Mouse (Mus musculus): ENCODE results near the gene Hcn4.

Hcn4 gene

DNA sequence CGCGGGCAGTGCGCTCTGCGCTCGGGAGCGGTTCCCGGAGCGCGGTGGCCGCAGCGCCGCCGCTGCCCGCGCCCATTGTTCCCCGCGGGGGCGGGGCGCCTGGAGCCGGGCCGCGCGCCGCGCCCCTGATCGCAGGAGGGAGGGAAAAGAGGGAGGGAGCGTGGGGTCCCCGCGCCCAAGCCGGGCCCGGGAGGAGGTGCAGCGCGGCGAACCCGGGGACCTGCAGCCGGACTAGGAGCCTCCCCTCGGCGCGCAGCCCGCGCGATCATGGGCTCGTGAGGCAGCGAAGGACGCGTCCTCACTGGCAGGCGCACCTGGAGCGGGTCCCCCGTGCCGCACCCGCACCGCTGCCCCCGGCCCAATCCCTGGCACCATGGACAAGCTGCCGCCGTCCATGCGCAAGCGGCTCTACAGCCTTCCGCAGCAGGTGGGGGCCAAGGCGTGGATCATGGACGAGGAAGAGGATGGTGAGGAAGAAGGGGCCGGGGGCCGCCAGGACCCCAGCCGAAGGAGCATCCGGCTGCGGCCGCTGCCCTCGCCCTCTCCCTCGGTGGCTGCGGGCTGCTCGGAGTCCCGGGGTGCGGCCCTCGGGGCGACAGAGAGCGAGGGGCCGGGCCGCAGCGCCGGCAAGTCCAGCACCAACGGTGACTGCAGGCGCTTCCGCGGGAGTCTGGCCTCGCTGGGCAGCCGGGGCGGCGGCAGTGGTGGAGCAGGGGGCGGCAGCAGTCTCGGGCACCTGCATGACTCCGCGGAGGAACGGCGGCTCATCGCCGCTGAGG lies at the start of gene Hcn4:
Gene Hcn4, plus strand, starts transcription at position 274 of the 779 bp plus-strand sequence.
- no peak for DNase-seq (ENCODE audit: low read depth)

DNA sequence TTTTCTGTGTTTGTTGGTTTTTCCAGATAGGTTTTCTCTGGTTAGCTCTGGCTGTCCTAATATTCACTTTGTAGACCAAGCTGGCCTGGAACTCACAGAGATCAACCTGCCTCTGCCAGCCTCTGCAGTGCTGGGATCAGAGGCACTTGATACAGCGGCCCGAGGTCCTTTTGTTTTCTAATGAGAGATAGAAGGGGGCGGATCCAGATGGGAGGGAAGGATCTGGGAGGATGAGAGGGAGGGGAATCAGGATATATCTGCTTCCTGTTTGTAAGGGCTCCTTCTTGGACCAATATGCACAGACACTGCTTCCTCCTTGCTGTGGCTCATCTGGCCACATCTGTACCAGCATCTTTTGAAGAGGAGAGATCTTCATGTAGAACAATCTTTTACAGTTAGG lies 48.5 kb upstream of the Hcn4 start:
- DNase-seq (ENCODE audit: low read depth): no peak

DNA sequence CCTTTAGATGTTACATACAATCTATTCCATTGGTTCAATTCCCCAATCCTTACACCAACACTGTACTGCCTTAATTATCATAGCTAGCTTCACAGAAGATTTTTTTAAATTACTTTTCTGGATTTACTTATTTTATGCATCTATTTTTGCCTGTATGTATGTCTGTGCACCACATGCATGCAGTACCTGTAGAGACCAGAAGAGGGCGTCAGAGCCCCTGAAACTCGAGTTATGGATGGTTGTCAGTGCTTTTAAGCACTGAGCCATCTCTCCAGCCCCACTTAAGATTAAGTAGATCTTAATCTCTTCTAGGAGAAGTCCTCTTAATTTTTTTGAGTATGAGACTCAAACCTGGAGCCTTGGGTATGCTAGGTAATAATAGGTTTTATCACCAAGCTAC lies 47.8 kb upstream of the Hcn4 start:
- no peak for DNase-seq (ENCODE audit: low read depth)

DNA sequence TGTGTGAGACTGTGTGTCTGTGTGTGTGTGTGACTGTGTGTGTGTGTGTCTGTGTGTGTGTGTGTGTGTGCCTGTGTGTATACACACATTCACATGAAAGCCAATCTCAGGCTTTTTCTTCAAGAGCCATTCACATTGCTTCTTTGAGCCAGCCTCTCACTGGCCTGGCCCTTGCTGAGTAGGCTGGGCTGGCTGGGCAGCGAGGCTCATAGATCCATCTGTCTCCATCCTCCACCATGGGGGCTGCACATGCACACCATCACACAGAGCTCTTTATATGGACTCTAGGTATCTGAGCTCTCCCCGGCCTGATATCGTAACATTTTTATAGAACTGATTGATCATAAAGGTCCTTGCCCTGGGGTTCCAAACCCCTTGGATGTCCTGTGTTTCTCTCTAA lies 33.7 kb upstream of the Hcn4 start:
- no peak for DNase-seq (ENCODE audit: low read depth)

DNA sequence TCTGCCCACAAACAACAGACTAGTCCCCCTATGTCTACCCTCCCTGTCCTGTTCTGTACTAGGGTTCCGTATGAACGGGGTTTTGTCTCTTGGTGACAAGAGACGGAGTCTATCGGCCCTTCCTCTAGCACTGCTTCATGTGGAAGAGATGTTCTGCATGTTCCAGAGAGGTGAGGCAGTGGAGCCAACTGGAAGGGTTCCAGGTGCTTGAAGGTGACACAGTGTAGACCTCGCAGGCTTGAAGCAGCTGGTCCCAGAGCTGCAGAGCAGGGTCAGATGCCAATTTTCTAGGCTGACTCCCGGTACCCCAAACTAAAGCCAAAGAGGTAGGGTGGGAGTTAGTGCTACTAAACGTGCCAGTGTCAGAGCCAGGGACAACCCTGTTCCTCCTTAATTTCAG lies 25.1 kb upstream of the Hcn4 start:
- DNase-seq (ENCODE audit: low read depth): no peak

DNA sequence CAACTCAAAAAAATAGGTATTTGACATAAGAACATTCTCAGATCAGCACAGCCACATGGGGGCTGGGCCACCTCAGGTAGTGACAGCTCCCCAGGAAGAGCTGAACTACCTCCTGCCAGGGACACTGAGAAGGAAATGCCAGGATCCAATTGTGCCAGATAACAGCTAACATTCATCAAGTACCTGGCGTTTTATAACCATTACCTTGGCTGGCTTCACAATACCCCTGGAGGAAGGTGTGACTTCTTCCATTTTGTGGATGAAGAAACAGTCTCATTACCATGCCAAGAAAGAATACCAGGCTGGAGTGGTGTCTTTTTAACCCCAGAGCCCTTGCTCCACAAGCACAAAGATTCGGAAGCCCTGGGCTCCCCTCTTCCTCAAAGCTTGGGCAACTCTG lies 21.8 kb upstream of the Hcn4 start:
- DNase-seq (ENCODE audit: low read depth): no peak

DNA sequence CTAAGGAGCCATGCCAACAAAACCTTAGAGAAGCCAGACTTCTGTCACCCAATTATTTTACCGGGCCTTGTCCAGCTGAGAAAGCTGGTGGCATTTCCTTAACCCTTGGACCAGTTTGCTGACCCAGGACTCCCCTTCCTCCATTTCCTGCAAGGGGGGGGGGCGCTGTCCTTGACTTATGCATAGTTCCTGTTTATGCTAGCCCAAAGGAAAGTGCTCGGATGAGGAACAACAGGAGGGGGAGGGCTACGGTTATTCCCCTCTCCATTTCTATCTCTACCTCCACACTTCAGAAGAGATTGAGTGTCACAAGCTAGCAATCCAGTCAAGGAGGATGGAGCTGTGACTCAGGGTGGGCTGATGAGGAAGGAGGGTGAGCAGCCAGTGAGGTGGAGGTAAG lies 20.9 kb upstream of the Hcn4 start:
- DNase-seq (ENCODE audit: low read depth): no peak

DNA sequence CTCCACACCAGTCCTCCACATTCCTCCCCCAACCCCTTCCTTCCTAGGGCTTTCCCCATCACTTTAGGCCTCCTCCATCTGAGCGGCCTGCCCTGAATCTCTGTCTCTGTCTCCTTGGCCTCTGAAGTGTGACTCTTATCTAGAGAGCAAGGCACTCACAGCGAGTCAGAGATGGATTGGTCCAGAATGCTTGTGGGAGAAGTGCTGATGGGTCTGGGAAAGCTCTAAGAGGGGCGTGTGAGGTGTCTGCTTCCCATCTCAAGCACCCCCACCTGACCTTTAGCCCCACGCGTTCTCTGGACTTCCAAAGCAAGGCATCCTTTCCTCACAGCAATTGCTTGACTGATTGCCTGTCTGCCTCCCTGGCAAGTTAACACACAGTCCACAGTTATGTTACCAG lies 20.4 kb upstream of the Hcn4 start:
- no peak for DNase-seq (ENCODE audit: low read depth)

DNA sequence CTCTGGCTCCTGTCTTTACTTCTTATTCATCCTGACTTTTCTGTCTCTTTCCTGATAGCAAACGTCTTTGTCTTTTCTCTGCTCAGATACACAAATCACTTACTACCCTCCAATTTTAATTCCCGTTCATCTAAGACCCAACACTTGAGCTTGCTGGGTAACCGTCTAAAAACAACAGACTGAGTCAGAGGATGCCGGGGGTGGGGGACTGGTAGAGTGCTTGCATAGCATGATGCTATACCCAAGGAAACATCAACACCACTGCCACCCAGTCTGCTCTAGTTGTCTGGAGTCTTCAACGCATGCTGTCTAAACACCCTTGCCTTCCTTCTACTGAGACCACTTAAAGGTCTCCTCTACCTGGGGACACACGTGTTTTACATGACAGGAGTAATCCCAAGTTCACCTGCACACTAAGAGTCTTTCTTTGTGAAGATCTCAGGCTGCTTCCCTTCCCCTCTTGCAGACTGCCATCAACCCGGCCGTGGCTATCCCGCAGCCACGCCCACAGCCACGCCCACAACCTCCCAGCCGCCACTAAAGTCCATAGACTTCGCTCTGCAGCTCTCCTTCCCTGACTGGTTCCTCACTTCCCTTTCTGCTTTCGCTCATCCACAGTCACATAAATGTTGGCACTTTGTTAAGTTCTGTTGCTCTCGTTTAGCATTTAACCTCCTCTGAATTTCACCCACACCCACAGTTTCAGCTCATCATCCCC lies 17.5 kb upstream of the Hcn4 start:
- peak; percentile 5 for DNase-seq (ENCODE audit: low read depth)

DNA sequence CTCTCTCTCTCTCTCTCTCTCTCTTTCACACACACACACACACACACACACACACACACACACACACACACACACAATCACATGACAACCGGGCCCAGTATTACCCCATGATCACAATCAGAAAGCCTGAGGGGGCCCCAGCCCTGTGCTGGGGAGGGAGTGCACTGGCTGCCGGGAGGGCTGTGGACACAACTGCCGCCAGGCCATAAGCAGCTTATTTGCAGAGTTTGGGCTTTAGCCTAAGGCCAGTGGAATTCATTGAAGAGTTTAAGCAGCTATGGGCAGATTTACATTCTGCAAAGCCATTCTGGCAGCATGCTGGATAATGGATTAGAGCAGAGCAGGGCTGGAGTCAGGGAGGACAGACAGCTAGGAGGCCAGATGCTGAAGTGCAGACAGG lies 12.0 kb upstream of the Hcn4 start:
- DNase-seq (ENCODE audit: low read depth): no peak

DNA sequence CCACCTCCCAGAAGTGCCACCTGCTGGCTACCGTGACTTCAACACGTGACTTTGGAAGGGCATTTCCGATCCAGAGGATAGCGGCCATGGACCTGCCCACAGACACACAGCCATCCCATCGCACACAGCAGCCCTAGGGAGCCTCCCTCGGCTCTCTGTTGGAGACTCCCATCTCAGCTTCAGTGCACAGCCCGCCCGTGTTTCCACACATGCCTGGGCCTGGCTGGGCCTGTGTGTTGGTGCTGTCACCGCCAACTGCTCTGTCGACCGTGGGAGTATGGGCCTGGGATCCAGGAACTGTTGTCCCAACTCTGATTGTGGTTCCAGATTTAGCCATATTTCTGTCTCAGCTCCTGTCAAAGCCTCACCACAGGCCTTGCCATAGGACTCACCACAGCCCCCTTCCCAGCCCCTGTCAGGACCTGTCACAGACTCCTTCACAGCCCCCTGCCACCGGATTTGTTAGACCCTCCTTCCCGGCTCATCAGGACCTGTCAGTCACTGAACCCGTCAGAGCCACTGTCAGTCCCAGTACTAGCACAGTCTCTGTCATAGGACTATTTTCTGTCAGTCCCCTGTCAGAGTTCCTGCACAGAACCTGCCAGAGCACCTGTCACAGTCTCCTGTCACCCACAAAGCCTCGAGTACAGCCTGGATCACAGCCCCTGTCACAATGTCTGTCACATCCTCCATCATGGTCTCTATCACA lies 7.5 kb upstream of the Hcn4 start:
- no peak for DNase-seq (ENCODE audit: low read depth)

DNA sequence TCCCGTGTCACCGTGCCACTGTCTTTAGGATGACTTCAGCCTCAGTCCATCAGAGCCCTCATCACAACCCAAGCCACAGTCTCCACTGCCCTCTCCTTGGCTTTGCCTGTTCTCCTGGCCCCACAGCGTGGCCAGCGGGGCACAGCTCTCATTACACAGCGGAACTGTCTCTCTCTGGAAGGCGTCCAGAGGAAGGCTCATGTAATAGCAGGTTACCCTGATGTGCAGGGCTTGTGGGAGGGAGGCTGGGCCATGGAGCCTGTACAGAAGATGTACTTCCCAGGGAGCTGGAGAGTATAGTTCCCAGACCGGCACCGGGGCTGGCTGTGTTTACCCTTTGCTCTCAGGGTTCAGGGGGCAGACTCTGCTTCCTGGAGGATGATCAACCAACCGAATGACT lies 6.8 kb upstream of the Hcn4 start:
- no peak for DNase-seq (ENCODE audit: low read depth)

DNA sequence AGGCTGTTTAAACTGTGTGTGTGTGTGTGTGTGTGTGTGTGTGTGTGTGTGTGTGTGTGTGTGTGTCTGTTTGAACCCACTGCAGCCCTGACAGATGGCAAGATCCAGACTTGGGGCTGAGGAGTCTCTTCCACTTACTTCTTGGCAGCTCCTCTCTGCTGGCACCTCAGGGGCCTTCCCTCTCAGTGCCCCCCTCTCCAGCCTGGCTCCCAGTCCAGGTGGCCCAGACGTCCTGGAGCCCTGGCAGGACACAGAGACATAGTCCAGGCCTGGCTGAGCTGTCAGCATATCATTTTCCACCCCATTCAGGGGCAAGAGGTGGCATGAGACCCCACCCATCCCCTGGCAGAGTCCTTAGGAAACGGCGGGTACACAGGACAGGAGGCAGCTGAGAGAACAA lies 5.5 kb upstream of the Hcn4 start:
- no peak for DNase-seq (ENCODE audit: low read depth)

DNA sequence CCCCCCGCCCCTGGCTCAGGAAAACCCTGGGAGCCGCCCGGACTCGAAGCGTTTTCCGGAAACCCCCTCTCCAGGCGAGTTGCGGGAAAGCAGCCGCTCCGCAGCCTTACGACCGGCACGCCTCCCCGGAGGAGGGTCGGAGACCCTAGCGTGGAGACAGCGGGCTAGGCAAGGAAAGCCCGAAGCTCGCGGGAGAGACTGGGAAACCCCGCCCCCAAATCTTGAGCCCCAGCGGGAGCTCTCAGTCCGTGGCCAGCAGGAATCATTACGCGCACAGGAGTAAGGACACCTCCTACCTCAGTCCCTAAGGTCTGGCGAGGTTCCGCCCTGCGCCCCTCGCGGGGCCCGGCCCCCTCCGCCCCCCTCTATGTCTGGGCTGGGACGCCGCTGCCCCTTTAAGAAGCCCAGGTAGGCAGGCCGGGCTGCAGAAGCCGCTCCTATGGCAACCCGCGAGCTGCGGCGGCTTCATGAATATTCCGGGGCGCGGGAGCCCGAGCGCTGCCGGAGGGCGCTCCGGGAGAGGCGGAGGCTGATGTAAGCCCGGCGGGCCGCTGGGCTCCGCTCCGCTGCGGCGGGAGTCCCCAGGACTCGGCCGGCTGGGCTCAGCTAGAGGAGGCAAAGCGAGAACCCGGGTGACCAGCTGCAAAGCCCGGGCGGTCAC lies 651 bp upstream of the Hcn4 start:
- DNase-seq (ENCODE audit: low read depth): no peak

DNA sequence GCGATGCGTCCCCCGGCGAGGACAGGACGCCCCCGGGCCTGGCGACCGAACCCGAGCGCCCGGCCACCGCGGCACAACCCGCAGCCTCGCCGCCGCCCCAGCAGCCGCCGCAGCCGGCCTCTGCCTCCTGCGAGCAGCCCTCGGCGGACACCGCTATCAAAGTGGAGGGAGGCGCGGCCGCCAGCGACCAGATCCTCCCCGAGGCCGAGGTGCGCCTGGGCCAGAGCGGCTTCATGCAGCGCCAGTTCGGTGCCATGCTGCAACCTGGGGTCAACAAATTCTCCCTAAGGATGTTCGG lies 655 bp downstream of the Hcn4 start:
- no peak for DNase-seq (ENCODE audit: low read depth)

DNA sequence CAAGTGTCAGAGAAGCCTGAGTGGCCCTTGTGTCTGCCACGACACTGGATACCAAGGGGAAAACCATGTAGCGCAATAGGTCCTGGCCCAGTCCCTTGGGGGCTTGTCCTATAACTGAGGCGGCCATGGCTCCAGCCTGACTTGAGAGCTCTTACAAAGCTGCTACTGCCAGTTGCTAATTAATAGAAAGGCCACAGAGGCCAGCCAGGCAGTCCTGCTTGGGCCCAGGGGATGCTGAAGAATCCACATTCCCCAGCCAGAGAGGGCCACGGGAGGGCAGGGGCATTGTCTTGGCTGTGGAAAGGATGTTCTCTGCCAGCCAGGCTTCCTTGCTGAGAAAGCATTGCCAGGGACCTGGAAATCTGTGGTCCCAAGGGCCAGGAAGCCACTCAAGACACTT lies 6.4 kb downstream of the Hcn4 start:
- DNase-seq (ENCODE audit: low read depth): no peak

DNA sequence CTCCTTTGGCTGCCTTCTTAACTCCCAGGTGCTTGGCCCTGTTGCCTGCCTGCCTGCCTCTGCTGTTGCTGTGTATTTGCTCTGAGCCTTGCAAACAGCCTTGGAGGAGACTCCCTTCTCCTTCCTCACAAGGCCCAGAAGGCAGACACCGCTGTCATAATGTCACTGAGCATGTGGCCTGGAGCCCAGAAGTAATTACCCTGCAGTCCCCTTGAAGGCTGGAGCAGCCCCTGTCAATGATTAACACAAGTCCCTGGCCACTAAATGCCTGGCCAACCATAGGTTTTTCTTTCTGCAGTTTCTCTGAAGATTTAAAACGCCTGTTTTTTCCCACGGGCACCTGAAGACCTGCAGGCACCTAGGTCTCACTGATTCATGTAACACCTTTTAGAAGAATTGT lies 9.7 kb downstream of the Hcn4 start:
- no peak for DNase-seq (ENCODE audit: low read depth)

DNA sequence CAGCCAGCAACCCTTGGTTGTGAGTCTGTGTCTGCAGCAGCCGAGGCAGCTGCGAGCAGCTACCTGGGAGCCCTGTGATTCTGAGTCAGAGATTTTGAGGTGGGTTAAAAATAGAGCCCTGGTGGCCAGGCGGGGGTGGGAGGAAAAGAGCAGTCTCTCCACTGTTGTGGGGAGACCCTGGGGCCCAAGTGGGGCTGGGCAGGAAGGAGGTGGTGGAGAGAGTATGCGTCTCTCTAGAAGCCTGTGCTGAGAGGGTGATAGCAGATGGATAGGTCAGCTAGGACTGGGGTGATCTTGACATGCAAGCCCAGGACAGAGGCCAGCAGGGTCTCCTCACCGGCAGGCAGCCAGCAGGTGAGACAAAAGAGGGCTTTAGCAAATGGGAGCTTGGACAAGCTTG lies 14.0 kb downstream of the Hcn4 start:
- DNase-seq (ENCODE audit: low read depth): no peak

DNA sequence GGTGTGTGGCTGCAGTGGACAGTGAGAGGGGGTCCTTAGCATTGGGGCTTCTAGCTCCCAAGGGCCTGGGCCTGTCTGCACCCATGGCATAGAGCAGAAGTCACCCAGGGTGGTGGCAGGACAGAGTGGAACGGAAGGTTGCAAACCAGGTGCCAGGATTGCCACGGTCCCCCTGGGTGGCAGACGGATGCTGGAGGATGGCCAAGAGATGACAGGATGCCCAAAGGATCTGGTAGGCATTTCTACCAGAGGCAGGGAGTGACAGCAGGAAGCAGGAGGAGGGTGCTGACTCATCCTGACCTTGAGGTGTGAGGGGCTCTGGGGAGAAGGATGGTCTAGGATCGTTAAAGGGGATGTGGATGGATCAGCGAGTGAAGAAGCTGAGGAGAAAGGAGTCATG lies 15.3 kb downstream of the Hcn4 start:
- DNase-seq (ENCODE audit: low read depth): no peak

DNA sequence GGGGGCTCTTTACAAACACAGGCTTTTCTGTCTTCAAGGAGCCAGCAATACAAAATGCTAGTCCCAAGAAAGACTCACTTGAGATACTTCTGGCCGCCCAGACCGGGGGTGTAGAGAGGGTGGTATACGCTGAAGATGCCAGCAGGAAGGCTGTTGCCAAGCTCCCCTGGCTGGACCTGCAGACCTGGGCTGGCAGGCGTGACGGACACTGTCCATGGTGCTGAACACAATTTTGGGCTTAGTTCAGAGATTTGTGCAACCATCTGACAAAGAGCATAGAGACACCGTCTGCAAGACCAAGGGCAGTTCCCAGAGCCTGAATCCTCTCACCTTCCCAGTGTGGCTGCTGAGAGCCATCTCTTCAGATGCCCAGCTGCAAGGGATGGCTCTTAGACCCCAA lies 18.4 kb downstream of the Hcn4 start:
- peak; percentile 48 for DNase-seq (ENCODE audit: low read depth)

DNA sequence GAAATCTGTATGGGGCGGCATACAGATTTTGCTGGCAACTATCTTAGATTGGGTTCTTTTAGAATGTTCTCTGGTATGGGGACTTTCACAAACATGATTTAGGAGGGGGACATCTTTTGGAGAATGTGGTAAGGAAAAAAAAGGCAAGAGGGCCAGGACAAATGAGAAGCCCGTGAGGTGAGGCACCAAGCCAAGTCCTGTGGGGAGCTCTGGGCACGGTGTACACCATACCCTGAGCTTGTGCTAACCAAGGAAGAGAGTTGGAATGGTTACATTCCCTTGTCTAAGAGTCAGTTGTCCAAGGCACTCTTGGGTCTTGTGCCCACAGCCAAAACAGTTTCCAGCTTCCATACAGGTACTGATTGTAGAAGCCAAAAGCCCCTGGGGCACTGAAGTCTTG lies 21.4 kb downstream of the Hcn4 start:
- DNase-seq (ENCODE audit: low read depth): no peak

DNA sequence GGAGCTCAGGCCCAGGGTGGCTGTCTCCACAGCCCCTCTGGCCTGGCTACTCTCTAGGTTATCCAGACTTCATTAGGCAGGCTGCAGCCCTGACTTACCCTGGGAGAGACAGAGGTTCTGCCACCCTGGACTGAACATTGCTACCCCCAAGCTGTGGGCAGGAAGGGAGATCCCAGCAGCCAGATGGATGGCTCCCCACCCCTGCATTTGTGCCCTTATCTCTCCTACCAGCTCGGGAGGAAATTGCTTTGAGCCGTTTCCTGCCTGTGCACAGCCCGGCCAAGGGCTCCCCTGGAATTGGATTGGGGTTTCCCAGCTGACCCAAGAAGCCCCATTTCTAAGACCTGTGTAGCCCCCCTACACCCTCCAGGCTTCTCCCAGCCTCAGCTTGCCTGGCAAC lies 23.8 kb downstream of the Hcn4 start:
- DNase-seq (ENCODE audit: low read depth): peak; percentile 49

DNA sequence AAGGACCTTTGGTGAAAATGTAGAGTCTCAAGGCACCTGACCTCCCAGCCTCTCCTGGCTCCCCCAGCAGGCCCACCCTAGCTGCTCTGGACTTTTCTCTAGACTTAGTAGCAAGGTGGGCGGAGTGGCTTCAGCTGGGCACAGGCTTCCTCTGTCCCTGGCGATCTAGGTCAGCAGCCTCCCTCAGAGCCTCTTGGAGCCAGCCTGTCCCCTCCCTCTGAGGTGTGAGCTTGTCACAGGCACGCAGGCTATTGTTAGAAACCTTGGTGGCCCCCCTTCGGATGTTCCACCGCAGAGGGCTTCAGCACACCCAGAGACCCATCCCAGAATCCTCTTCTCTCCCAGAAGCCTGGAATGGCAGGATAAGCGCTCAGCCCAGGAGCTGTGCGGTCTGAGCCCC lies 24.5 kb downstream of the Hcn4 start:
- no peak for DNase-seq (ENCODE audit: low read depth)
